Mouse (Mus musculus) spleen, adult 2 months (tissue): Measurements from ENCODE around the gene Cdc42se2. TPM values are rescaled to one million over a fixed set of nuclear protein-coding genes. Genes with fewer than 3 reads are reported as not detected.

Experiments
- DNase-seq, 2 experiments: peaks; one replicate each; pipeline versions ENCODE4 v3.0.0 to v3.0.0-alpha.2; 2012 to 2021; ENCODE audit warnings: low spot score in 2 of 2, low read depth in 1 of 2
- H3K27ac ChIP-seq: fragments of 200-500 bp; 2 replicates; pipeline ENCODE4 v1.5.1; 2012; ENCODE audit warnings: low read length, inconsistent platforms; ENCODE audit not compliant: insufficient read depth
- H3K27me3 ChIP-seq: fragments of 200-500 bp; 2 replicates; pipeline ENCODE4 v1.6.1; 2012; ENCODE audit warnings: mild to moderate bottlenecking, moderate library complexity, low read length, inconsistent platforms; ENCODE audit not compliant: control insufficient read depth, insufficient read depth
- H3K36me3 ChIP-seq: fragments of 200-500 bp; 2 replicates; pipeline ENCODE4 v1.6.1; 2012; ENCODE audit warnings: mild to moderate bottlenecking, low read length, inconsistent platforms; ENCODE audit not compliant: control insufficient read depth, insufficient read depth
- H3K4me1 ChIP-seq: fragments of 200-500 bp; 2 replicates; pipeline ENCODE4 v1.6.1; 2011; ENCODE audit warnings: inconsistent platforms; ENCODE audit not compliant: control insufficient read depth, insufficient read depth, insufficient read length
- H3K4me3 ChIP-seq: fragments of 200-500 bp; 2 replicates; pipeline ENCODE4 v1.5.1; 2011; ENCODE audit warnings: mild to moderate bottlenecking, inconsistent platforms; ENCODE audit not compliant: insufficient read depth, insufficient read length; ENCODE audit errors: extremely low read depth
- CTCF ChIP-seq: fragments of 200-500 bp; IDR thresholded peaks from 2 replicates; pipeline ENCODE4 v1.5.1; 2011; ENCODE audit warnings: mild to moderate bottlenecking, inconsistent platforms; ENCODE audit not compliant: insufficient read depth, insufficient read length, insufficient replicate concordance; ENCODE audit errors: extremely low read depth
- POLR2A ChIP-seq: fragments of 200-500 bp; IDR thresholded peaks from 2 replicates; pipeline ENCODE4 v1.6.1; 2011; ENCODE audit warnings: low read depth, low read length, inconsistent platforms
- WGBS: fragments of 180-500 bp; shearing (Covaris S2); methylation state at CpG from one replicate; pipeline ENCODE4 v1.1.7; 2018; 5-methylcytosine and 5-hydroxymethylcytosine counted together
- polyA plus RNA-seq: library from polyadenylated mRNA; depleted of rRNA; stranded (reverse); fragments of >200 nt; gene quantifications from 2 replicates; pipeline ENCODE4 v1.2.3, GENCODE M21; 2012

Gene Cdc42se2
- polyA plus RNA-seq, 1 experiment, result 55.8 TPM

DNA sequence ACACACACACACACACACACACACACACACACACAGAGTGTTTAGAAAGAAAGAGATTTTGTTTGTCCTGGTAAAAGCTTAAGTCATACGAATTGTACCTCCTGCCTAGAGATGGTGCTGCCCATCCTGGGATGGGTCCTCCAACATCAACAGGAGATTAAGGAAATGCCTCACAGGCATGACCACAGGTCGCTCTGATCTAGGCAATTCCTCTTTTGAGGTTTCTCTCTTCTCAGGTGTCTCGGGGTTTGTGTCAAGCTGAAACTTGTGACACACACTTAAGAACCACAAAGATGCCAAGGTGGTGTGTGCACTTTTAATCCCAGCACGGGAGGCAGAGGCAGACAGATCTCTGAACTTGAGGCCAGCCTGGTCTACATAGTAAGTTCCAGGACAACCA lies 20.7 kb upstream of the Cdc42se2 start:
- Histone ChIP-seq H3K4me3 (no peak overlapping the region), H3K36me3 (no peaks in the 10 kb centered on the region), H3K27ac (peak overlapping the region; percentile 90), H3K27me3 (no peaks in the 10 kb centered on the region), H3K4me1 (peaks cover 18% of the 10 kb centered on the region; the same call in 1 of the 2 replicates)
- TF ChIP-seq CTCF, result no peak
- TF ChIP-seq POLR2A, result no peak
- DNase-seq, result peak; percentile 20 to 79
- WGBS, result 9% methylated on average over 4 of the region's 4 CpGs

DNA sequence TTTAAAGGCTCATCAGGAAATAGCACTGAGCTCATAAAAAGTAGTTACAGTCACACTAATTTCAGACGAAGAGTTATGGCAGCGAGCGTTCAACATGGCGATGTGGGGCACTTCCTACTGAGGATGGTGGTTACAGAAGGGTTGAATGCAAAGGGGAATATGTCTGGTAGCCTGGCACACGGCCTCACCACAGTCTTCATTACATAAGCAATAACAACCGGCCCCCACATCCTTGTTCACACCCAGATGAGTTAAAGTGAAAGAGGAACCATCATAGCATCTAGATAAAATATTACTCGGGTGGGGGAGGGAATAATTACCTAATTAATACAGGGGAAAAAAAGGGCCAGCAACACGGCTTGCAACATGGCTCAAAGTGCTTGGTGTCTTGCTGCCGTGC lies 20.2 kb upstream of the Cdc42se2 start:
- TF ChIP-seq POLR2A (no peak), CTCF (no peak)
- peak; percentile 54 to 90 for DNase-seq
- Histone ChIP-seq H3K4me1 (peaks cover 18% of the 10 kb centered on the region; the same call in 1 of the 2 replicates), H3K4me3 (peak overlapping the region; percentile 10; the same call in 1 of the 2 replicates), H3K27me3 (no peaks in the 10 kb centered on the region), H3K36me3 (no peaks in the 10 kb centered on the region), H3K27ac (peak overlapping the region; percentile 90)
- WGBS, result 4% methylated on average over 9 of the region's 9 CpGs

DNA sequence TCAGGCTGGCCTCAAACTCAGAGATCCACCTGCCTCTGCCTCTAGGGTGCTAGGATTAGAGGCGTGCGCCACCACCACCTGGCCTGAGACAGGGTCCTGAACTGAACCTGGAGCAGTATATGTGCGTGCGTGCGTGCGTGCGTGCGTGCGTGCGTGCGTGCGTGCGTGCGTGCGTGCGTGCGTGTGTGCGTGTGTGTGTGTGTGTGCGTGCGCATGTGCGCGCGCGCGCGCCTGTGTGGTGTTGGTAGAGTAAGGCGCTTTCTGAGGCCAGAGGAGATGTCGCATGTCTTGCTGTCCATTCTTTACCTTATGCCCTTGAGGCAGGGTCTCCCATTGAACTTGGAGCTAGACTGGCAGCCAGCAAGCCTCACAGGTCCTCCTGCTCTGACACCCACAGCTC lies 19.4 kb upstream of the Cdc42se2 start:
- Histone ChIP-seq H3K4me1 (peaks cover 20% of the 10 kb centered on the region; the same call in 1 of the 2 replicates), H3K27ac (peak overlapping the region; percentile 85), H3K36me3 (no peaks in the 10 kb centered on the region), H3K4me3 (no peak overlapping the region), H3K27me3 (no peaks in the 10 kb centered on the region)
- WGBS, result 92% methylated on average over 28 of the region's 28 CpGs
- TF ChIP-seq CTCF (no peak), POLR2A (no peak)
- DNase-seq, result no peak

- WGBS, result 60% methylated on average over 4 of the region's 4 CpGs
These were observed 17.7 kb upstream of the Cdc42se2 start for GRCm38 (mm10) chr11:54805196-54805595.

GRCm38 (mm10) chr11:54802621-54803020 lies 15.1 kb upstream of the Cdc42se2 start:
- WGBS, result 47% methylated on average over 6 of the region's 6 CpGs

More at GRCm38 (mm10) chr11:54805196-54805595, 17.7 kb upstream of the Cdc42se2 start:
- Histone ChIP-seq H3K36me3 (no peaks in the 10 kb centered on the region), H3K27ac (no peak overlapping the region), H3K4me3 (no peak overlapping the region), H3K4me1 (peaks cover 21% of the 10 kb centered on the region; the same call in 1 of the 2 replicates), H3K27me3 (no peaks in the 10 kb centered on the region)
- DNase-seq, result no peak
- TF ChIP-seq CTCF, result no peak
- TF ChIP-seq POLR2A, result no peak

GRCm38 (mm10) chr11:54801791-54802558 lies 14.5 kb upstream of the Cdc42se2 start:
- peak overlapping the region; percentile 31; the same call in 1 of the 2 replicates for H3K27ac ChIP-seq
- WGBS, result 0% methylated on average over 6 of the region's 6 CpGs

More at GRCm38 (mm10) chr11:54802621-54803020, 15.1 kb upstream of the Cdc42se2 start:
- Histone ChIP-seq H3K36me3 (no peaks in the 10 kb centered on the region), H3K4me1 (peaks cover 17% of the 10 kb centered on the region; the same call in 1 of the 2 replicates), H3K4me3 (no peak overlapping the region), H3K27me3 (no peaks in the 10 kb centered on the region), H3K27ac (no peak overlapping the region)
- DNase-seq, result no peak
- no peak for TF ChIP-seq POLR2A
- TF ChIP-seq CTCF, result no peak

GRCm38 (mm10) chr11:54796551-54796950 lies 9.1 kb upstream of the Cdc42se2 start:
- no peaks in the 10 kb centered on the region for H3K27me3 ChIP-seq
- no peak for TF ChIP-seq POLR2A
- no peak for TF ChIP-seq CTCF
- no peak for DNase-seq
- peaks cover 2% of the 10 kb centered on the region; the same call in 1 of the 2 replicates for H3K4me1 ChIP-seq
- H3K4me3 ChIP-seq, result no peak overlapping the region
- no peak overlapping the region for H3K27ac ChIP-seq
- H3K36me3 ChIP-seq, result no peaks in the 10 kb centered on the region
- WGBS, result 83% methylated on average over 11 of the region's 11 CpGs

More at GRCm38 (mm10) chr11:54801791-54802558, 14.5 kb upstream of the Cdc42se2 start:
- Histone ChIP-seq H3K36me3 (no peaks in the 10 kb centered on the region), H3K27me3 (no peaks in the 10 kb centered on the region), H3K4me1 (peaks cover 11% of the 10 kb centered on the region; the same call in 1 of the 2 replicates), H3K4me3 (no peak overlapping the region)
- peak; percentile 73 to 79 for DNase-seq
- TF ChIP-seq POLR2A (no peak), CTCF (no peak)
